In genomic region chr5:91027840-91028239, GRCm38 (mm10) we compare ENCODE assay signal across 34 mouse cellular contexts. TPM values are rescaled to one million over a fixed set of nuclear protein-coding genes. Genes with fewer than 3 reads are reported as not detected.
"Had no signal": no experiment of that assay in that cellular context is flagged by ENCODE, and none has a peak within 500 bp of the region (broad histone marks: within the 10 kb centered on the region; RNA-seq: fewer than 3 reads in every experiment).

No protein-coding gene starts in this region.

- H3K27me3 ChIP-seq: heart, embryonic 15.5 days; hindbrain, embryonic 13.5 days; hindbrain, embryonic 15.5 days; intestine, embryonic 15.5 days; limb, embryonic 12.5 days had no signal

- H3K4me2 ChIP-seq: heart, embryonic 11.5 days; heart, embryonic 13.5 days; heart, embryonic 15.5 days; hindbrain, embryonic 13.5 days; hindbrain, embryonic 15.5 days; intestine, embryonic 15.5 days; limb, embryonic 12.5 days had no signal

- ATAC-seq: forebrain, embryonic 16.5 days; inflammation-experienced regulatory T-cells, adult 6 months; intestine, embryonic 15.5 days; intestine, postnatal 0 days had no signal

- H3K36me3 ChIP-seq: heart, embryonic 13.5 days; heart, embryonic 15.5 days; hindbrain, embryonic 13.5 days; hindbrain, embryonic 15.5 days; intestine, embryonic 15.5 days; limb, embryonic 10.5 days; limb, embryonic 12.5 days had no signal

- H3K4me1 ChIP-seq: heart, embryonic 15.5 days; hindbrain, embryonic 13.5 days; hindbrain, embryonic 15.5 days; intestine, embryonic 15.5 days; limb, embryonic 10.5 days; limb, embryonic 12.5 days had no signal

- DNase-seq: gastrocnemius, adult 2 months; gastrocnemius, postnatal 10 days; gastrocnemius, postnatal 25 days; heart, adult 18-20 months; heart, postnatal 14 days; heart, postnatal 36 days; kidney, adult 18-20 months; kidney, adult 8-10 months; kidney, postnatal 10 days; kidney, postnatal 25 days; kidney, postnatal 4 days had no signal

- H3K27ac ChIP-seq: gastrocnemius, adult 2 months; heart, embryonic 13.5 days; heart, embryonic 15.5 days; hindbrain, embryonic 13.5 days; hindbrain, embryonic 15.5 days; intestine, embryonic 15.5 days; layer of hippocampus, adult 2 months; left cerebral cortex, adult 2 months; limb, embryonic 10.5 days; limb, embryonic 12.5 days had no signal

- H3K9ac ChIP-seq: heart, embryonic 13.5 days; heart, embryonic 15.5 days; hindbrain, embryonic 13.5 days; hindbrain, embryonic 15.5 days; intestine, embryonic 15.5 days; limb, embryonic 12.5 days had no signal

- H3K4me3 ChIP-seq: gastrocnemius, adult 2 months; heart, embryonic 13.5 days; heart, embryonic 15.5 days; hindbrain, embryonic 13.5 days; hindbrain, embryonic 15.5 days; intestine, embryonic 15.5 days; layer of hippocampus, adult 2 months; left cerebral cortex, adult 2 months; limb, embryonic 10.5 days; limb, embryonic 12.5 days had no signal

- H3K9me3 ChIP-seq: heart, embryonic 13.5 days; heart, embryonic 15.5 days; hindbrain, embryonic 13.5 days; hindbrain, embryonic 15.5 days; intestine, embryonic 15.5 days; limb, embryonic 10.5 days; limb, embryonic 12.5 days had no signal

RNA-seq across cellular contexts. Expression of gene Epgn, which starts 0.6 kb away (rescaled TPM):
- total RNA-seq: granulocyte monocyte progenitor cell, adult 5-6 weeks; hematopoietic stem cell, adult 5-6 weeks; left cerebral cortex, postnatal 14 days had no signal
- polyA plus RNA-seq: forebrain, embryonic 16.5 days; hindbrain, embryonic 13.5 days; inflammation-experienced regulatory T-cells, adult 6 months; intestine, embryonic 15.5 days; intestine, postnatal 0 days; kidney, embryonic 14.5 days had no signal

RNA-seq across cellular contexts. Expression of gene Ereg, which starts 46.6 kb away (rescaled TPM):
- total RNA-seq: gastrocnemius, adult 2 months; gastrocnemius, postnatal 25 days; granulocyte monocyte progenitor cell, adult 5-6 weeks; heart, adult 18-20 months; hematopoietic stem cell, adult 5-6 weeks; layer of hippocampus, adult 2 months; layer of hippocampus, postnatal 10 days; layer of hippocampus, postnatal 25 days; left cerebral cortex, adult 2 months; left cerebral cortex, postnatal 14 days; left cerebral cortex, postnatal 36 days had no signal
- polyA plus RNA-seq: forebrain, embryonic 16.5 days; frontal cortex, adult 2 months; heart, embryonic 11.5 days; hindbrain, embryonic 11.5 days; hindbrain, embryonic 13.5 days; inflammation-experienced regulatory T-cells, adult 6 months; kidney, embryonic 14.5 days; kidney, embryonic 16.5 days; limb, embryonic 10.5 days; limb, embryonic 12.5 days had no signal
